Mouse (Mus musculus) kidney, embryonic 16.5 days (tissue): ENCODE measurements around the gene Zkscan7. TPM values are rescaled to one million over a fixed set of nuclear protein-coding genes. Genes with fewer than 3 reads are reported as not detected.
"Not testable (repeated sequence)": the region's sequence is repeated elsewhere in the genome, so short reads cannot be mapped to it uniquely, and the experiment has no call there.

Experiments used
- ATAC-seq: fragments of 200-750 bp; cut with Nextera tagmentation; 2 replicates; pipeline ENCODE4 v1.8.0; 2017; ENCODE audit warnings: moderate TSS enrichment; ENCODE audit not compliant: low FRiP score, low TSS enrichment
- H3K27ac ChIP-seq: fragments of 300-500 bp; sonication (generic); 2 replicates; pipeline ENCODE4 v1.5.1; 2014; ENCODE audit warnings: low read length
- H3K27me3 ChIP-seq: fragments of 300-500 bp; sonication (generic); 2 replicates; pipeline ENCODE4 v1.6.1; 2014; ENCODE audit warnings: low read length, control low read depth, mixed read lengths; ENCODE audit not compliant: insufficient read depth
- H3K36me3 ChIP-seq: fragments of 300-500 bp; sonication (generic); 2 replicates; pipeline ENCODE4 v1.6.1; 2014; ENCODE audit warnings: low read length, control low read depth, mixed read lengths; ENCODE audit not compliant: insufficient read depth
- H3K4me1 ChIP-seq: fragments of 300-500 bp; sonication (generic); 2 replicates; pipeline ENCODE4 v1.6.1; 2014; ENCODE audit warnings: low read length, control low read depth, mixed read lengths; ENCODE audit not compliant: insufficient read depth
- H3K4me2 ChIP-seq: fragments of 300-500 bp; sonication (generic); replicated peaks from 2 replicates; pipeline ENCODE4 v1.6.1; 2014; ENCODE audit warnings: low read depth, low read length
- H3K4me3 ChIP-seq: fragments of 300-500 bp; sonication (generic); 2 replicates; pipeline ENCODE4 v1.5.1; 2014; ENCODE audit warnings: mild to moderate bottlenecking, low read length
- H3K9ac ChIP-seq: fragments of 300-500 bp; sonication (generic); replicated peaks from 2 replicates; pipeline ENCODE4 v1.6.1; 2014; ENCODE audit warnings: low read length
- H3K9me3 ChIP-seq: fragments of 300-500 bp; sonication (generic); 2 replicates; pipeline ENCODE4 v1.6.1; 2016; ENCODE audit warnings: low read length, control low read depth
- WGBS: fragments of 180-500 bp; shearing (Covaris S2); extraction: QIAGEN DNeasy Blood & Tissue Kit; methylation state at CpG from one replicate; pipeline ENCODE4 v1.1.7; 2014; 5-methylcytosine and 5-hydroxymethylcytosine counted together
- polyA plus RNA-seq: library from polyadenylated mRNA; unstranded; fragments of >200 nt; fragmentation: Nextera tagmentation; extraction: Ambion mirVana; gene quantifications from 2 replicates; pipeline ENCODE4 v1.2.1, GENCODE M21; 2015

The Zkscan7 gene
- polyA plus RNA-seq, 1 experiment from 2014 or later = 7.7 TPM

- H3K4me3 ChIP-seq, H3K4me2 ChIP-seq, ATAC-seq, H3K27ac ChIP-seq, H3K9ac ChIP-seq, H3K4me1 ChIP-seq, H3K27me3 ChIP-seq: not testable (repeated sequence)
- 98% methylated on average over 2 of the region's 7 CpGs for WGBS
- peaks cover 28% of the 10 kb centered on the region for H3K9me3 ChIP-seq
- peaks cover 94% of the 10 kb centered on the region for H3K36me3 ChIP-seq
Measured at GRCm38 (mm10) chr9:122855141-122855540, 30.3 kb upstream of the Zkscan7 start.

- no peak for ATAC-seq
- peaks cover 33% of the 10 kb centered on the region for H3K9me3 ChIP-seq
- no peak overlapping the region for H3K4me3 ChIP-seq
- H3K36me3 ChIP-seq = peaks cover 94% of the 10 kb centered on the region
- H3K9ac ChIP-seq = no peak overlapping the region
- 95% methylated on average over 4 of the region's 4 CpGs for WGBS
- no peak overlapping the region for H3K27ac ChIP-seq
- H3K4me2 ChIP-seq = no peak overlapping the region
- no peaks in the 10 kb centered on the region for H3K27me3 ChIP-seq
- H3K4me1 ChIP-seq = no peaks in the 10 kb centered on the region
Measured at GRCm38 (mm10) chr9:122855617-122856016, 29.9 kb upstream of the Zkscan7 start.

- Histone ChIP-seq H3K4me1 (no peaks in the 10 kb centered on the region), H3K4me2 (no peak overlapping the region), H3K9ac (no peak overlapping the region), H3K36me3 (peaks cover 94% of the 10 kb centered on the region), H3K27me3 (no peaks in the 10 kb centered on the region), H3K27ac (no peak overlapping the region), H3K4me3 (no peak overlapping the region), H3K9me3 (peaks cover 43% of the 10 kb centered on the region)
- no peak for ATAC-seq
- WGBS = 98% methylated on average over 3 of the region's 3 CpGs
Measured at GRCm38 (mm10) chr9:122856716-122857115, 28.8 kb upstream of the Zkscan7 start.

GRCm38 (mm10) chr9:122860752-122861151 lies 24.7 kb upstream of the Zkscan7 start:
- H3K27ac ChIP-seq = no peak overlapping the region
- no peak overlapping the region for H3K9ac ChIP-seq
- H3K36me3 ChIP-seq = peaks cover 68% of the 10 kb centered on the region
- peaks cover 12% of the 10 kb centered on the region for H3K4me1 ChIP-seq
- no peak overlapping the region for H3K4me3 ChIP-seq
- ATAC-seq = no peak
- no peaks in the 10 kb centered on the region for H3K27me3 ChIP-seq
- no peak overlapping the region for H3K4me2 ChIP-seq
- H3K9me3 ChIP-seq = peaks cover 36% of the 10 kb centered on the region

- Histone ChIP-seq H3K4me1 (peaks cover 12% of the 10 kb centered on the region), H3K27me3 (no peaks in the 10 kb centered on the region), H3K4me2 (no peak overlapping the region), H3K4me3 (no peak overlapping the region), H3K9me3 (peaks cover 39% of the 10 kb centered on the region), H3K27ac (no peak overlapping the region), H3K9ac (no peak overlapping the region), H3K36me3 (peaks cover 41% of the 10 kb centered on the region)
- 94% methylated on average over 2 of the region's 2 CpGs for WGBS
- ATAC-seq = no peak
Measured at GRCm38 (mm10) chr9:122863731-122864130, 21.8 kb upstream of the Zkscan7 start.

- H3K9ac ChIP-seq = peak overlapping the region; percentile 93
- H3K9me3 ChIP-seq = peaks cover 29% of the 10 kb centered on the region
- WGBS = 49% methylated on average over 3 of the region's 3 CpGs
- H3K4me3 ChIP-seq = peak overlapping the region; percentile 91
- H3K27ac ChIP-seq = no peak overlapping the region
- H3K36me3 ChIP-seq = peaks cover 30% of the 10 kb centered on the region
- peaks cover 12% of the 10 kb centered on the region for H3K4me1 ChIP-seq
- H3K4me2 ChIP-seq = peak overlapping the region; percentile 61
- no peak for ATAC-seq
- 0 out of 2 replicates have a peak, but pooled peaks cover 3% of the 10 kb centered on the region for H3K27me3 ChIP-seq
Measured at GRCm38 (mm10) chr9:122864848-122865247, 20.6 kb upstream of the Zkscan7 start.

GRCm38 (mm10) chr9:122865697-122866166 lies 19.8 kb upstream of the Zkscan7 start, which contains the start of gene Zfp445:
Zfp445 (minus strand) TSS chr9:122866006.
- Histone ChIP-seq H3K4me2 (peak within 1 kb of the TSS; percentile 61), H3K27me3 (0 out of 2 replicates have a peak, but pooled peaks cover 3% of the 10 kb centered on the region), H3K36me3 (peaks cover 21% of the 10 kb centered on the region), H3K9ac (peak within 1 kb of the TSS; percentile 93), H3K4me1 (peaks cover 12% of the 10 kb centered on the region), H3K27ac (peak within 1 kb of the TSS; percentile 79; the same call in 1 of the 2 replicates), H3K4me3 (peak within 1 kb of the TSS; percentile 91), H3K9me3 (peaks cover 20% of the 10 kb centered on the region)
- peak; percentile 93 for ATAC-seq
- WGBS = under 1% methylated on average over 34 of the region's 34 CpGs

- H3K27ac ChIP-seq = no peak overlapping the region
- H3K36me3 ChIP-seq = peaks cover 16% of the 10 kb centered on the region
- H3K4me3 ChIP-seq = peak overlapping the region; percentile 91
- peaks cover 12% of the 10 kb centered on the region for H3K4me1 ChIP-seq
- H3K27me3 ChIP-seq = 0 out of 2 replicates have a peak, but pooled peaks cover 3% of the 10 kb centered on the region
- peak; percentile 16; the same call in 1 of the 2 replicates for ATAC-seq
- H3K9ac ChIP-seq = peak overlapping the region; percentile 93
- peak overlapping the region; percentile 61 for H3K4me2 ChIP-seq
- peaks cover 15% of the 10 kb centered on the region for H3K9me3 ChIP-seq
- 88% methylated on average over 4 of the region's 4 CpGs for WGBS
Measured at GRCm38 (mm10) chr9:122866192-122866591, 19.3 kb upstream of the Zkscan7 start.

- H3K27me3 ChIP-seq = 0 out of 2 replicates have a peak, but pooled peaks cover 3% of the 10 kb centered on the region
- no peak overlapping the region for H3K4me2 ChIP-seq
- no peak overlapping the region for H3K4me3 ChIP-seq
- H3K27ac ChIP-seq = no peak overlapping the region
- H3K9ac ChIP-seq = no peak overlapping the region
- H3K9me3 ChIP-seq = no peaks in the 10 kb centered on the region; the same call in 1 of the 2 replicates
- H3K36me3 ChIP-seq = no peaks in the 10 kb centered on the region
- ATAC-seq = no peak
- WGBS = 85% methylated on average over 4 of the region's 4 CpGs
- no peaks in the 10 kb centered on the region for H3K4me1 ChIP-seq
Measured at GRCm38 (mm10) chr9:122872595-122872994, 12.9 kb upstream of the Zkscan7 start.

GRCm38 (mm10) chr9:122874653-122875052 lies 10.8 kb upstream of the Zkscan7 start:
- no peak overlapping the region for H3K4me2 ChIP-seq
- H3K4me1 ChIP-seq = no peaks in the 10 kb centered on the region
- H3K9ac ChIP-seq = no peak overlapping the region
- no peak overlapping the region for H3K4me3 ChIP-seq
- 0 out of 2 replicates have a peak, but pooled peaks cover under 1% of the 10 kb centered on the region for H3K27me3 ChIP-seq
- H3K9me3 ChIP-seq = no peaks in the 10 kb centered on the region; the same call in 1 of the 2 replicates
- no peak overlapping the region for H3K27ac ChIP-seq
- no peaks in the 10 kb centered on the region for H3K36me3 ChIP-seq
- 68% methylated on average over 1 of the region's 1 CpGs for WGBS
- no peak for ATAC-seq
